Comparison of ENCODE assay signal across 9 mouse cellular contexts in the genomic region with DNA sequence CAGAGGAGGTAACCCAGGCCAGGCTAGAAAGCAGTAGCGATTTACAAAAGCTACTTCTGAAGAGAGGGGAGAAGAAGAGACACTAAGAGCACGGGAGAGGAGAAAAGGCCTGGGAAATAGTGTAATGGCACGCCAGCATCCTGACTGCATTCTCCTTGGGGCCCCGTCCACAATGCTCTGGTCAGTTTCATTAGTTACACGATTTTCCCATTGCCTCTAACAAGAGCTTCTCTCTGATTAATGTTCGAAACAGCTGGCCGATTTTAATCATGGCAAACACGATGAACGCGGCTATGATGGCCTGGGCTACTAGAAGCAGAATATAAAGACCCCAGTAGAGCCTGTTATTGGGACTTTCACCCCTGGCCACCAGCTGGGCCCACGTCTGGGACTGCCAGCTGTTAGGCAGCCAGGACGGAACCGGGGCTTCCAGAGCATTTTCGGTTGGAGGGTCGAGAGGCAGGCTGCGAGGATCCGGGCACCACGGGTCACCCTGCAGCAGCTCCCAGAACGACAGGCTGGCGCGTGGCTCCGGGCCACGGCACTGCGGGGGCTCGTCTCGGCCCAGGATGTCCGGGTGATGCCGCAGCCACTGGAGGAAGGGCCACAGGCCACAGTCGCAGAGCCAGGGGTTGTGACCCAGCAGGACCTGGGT. TPM values are rescaled to one million over a fixed set of nuclear protein-coding genes. Genes with fewer than 3 reads are reported as not detected.
DNase-seq lines count a peak whose midpoint lies in the region; ATAC-seq and TF ChIP-seq lines count a peak whose summit lies in the region.
"Had no signal": no experiment of that assay in that cellular context is flagged by ENCODE, and none has a peak within 500 bp of the region (broad histone marks: within the 10 kb centered on the region; RNA-seq: fewer than 3 reads in every experiment).

No protein-coding gene starts in this region.

- peak; percentile 78 for DNase-seq in heart, adult 11 months
- no peak for DNase-seq in heart, adult 8-10 months (ENCODE audit: low spot score)
- DNase-seq in forebrain, postnatal 0 days, result peak; percentile 24
- no peak for DNase-seq in limb, embryonic 14.5 days (ENCODE audit: low spot score)
- DNase-seq in natural killer cell, adult 2 months (ENCODE audit: low spot score in 2 of 2), result no peak

- H3K27ac ChIP-seq in bone marrow, adult 2 months (ENCODE audit: control insufficient read depth, insufficient read depth, low read depth, low read length, poor library complexity), result no peak overlapping the region
- no peak overlapping the region for H3K27ac ChIP-seq in forebrain, postnatal 0 days (ENCODE audit: low read depth, low read length)
- no peak overlapping the region for H3K27ac ChIP-seq in limb, embryonic 14.5 days (replicated peaks; ENCODE audit: low read depth, low read length)
- H3K27ac ChIP-seq in neural tube, embryonic 13.5 days (replicated peaks), result no peak overlapping the region

- peaks cover 5% of the 10 kb centered on the region for H3K4me1 ChIP-seq in bone marrow, adult 2 months (ENCODE audit: control insufficient read depth, insufficient read depth, low read length)
- H3K4me1 ChIP-seq in forebrain, postnatal 0 days (ENCODE audit: insufficient read depth), result 0 out of 2 replicates have a peak, but pooled peaks cover 7% of the 10 kb centered on the region
- peaks cover 15% of the 10 kb centered on the region for H3K4me1 ChIP-seq in limb, embryonic 14.5 days (ENCODE audit: control insufficient read depth, insufficient read depth, low read length)
- peaks cover 23% of the 10 kb centered on the region for H3K4me1 ChIP-seq in neural tube, embryonic 13.5 days (replicated peaks)

- no peak for TF ChIP-seq CTCF in bone marrow, adult 2 months (IDR thresholded peaks at IDR 0.05; ENCODE audit: control insufficient read depth, insufficient read depth, low read length)
- TF ChIP-seq CTCF in forebrain, postnatal 0 days (IDR thresholded peaks at IDR 0.05; ENCODE audit: low read depth), result no peak

- no peak for TF ChIP-seq POLR2A in bone marrow, adult 2 months (IDR thresholded peaks at IDR 0.05; ENCODE audit: borderline replicate concordance, control insufficient read depth, low read depth, low read length)
- no peak for TF ChIP-seq POLR2A in limb, embryonic 14.5 days (IDR thresholded peaks at IDR 0.05; ENCODE audit: borderline replicate concordance, extremely low read depth, insufficient read depth, insufficient read length)

- no peaks in the 10 kb centered on the region for H3K9me3 ChIP-seq in forebrain, postnatal 0 days (ENCODE audit: low read length)
- no peaks in the 10 kb centered on the region for H3K9me3 ChIP-seq in limb, embryonic 14.5 days (ENCODE audit: control insufficient read depth, low read length)
- no peaks in the 10 kb centered on the region for H3K9me3 ChIP-seq in neural tube, embryonic 13.5 days

- H3K4me2 ChIP-seq in forebrain, postnatal 0 days (ENCODE audit: low read depth), result peak overlapping the region; percentile 91
- peak overlapping the region; percentile 98 for H3K4me2 ChIP-seq in limb, embryonic 14.5 days (replicated peaks; ENCODE audit: low read depth, low read length, severe bottlenecking)
- H3K4me2 ChIP-seq in neural tube, embryonic 13.5 days, result peak overlapping the region; percentile 96

- peak overlapping the region; percentile 59 for H3K4me3 ChIP-seq in bone marrow, adult 2 months (replicated peaks; ENCODE audit: control insufficient read depth, low read depth, low read length)
- H3K4me3 ChIP-seq in forebrain, postnatal 0 days (ENCODE audit: low read depth, low read length), result peak overlapping the region; percentile 57
- peak overlapping the region; percentile 56 for H3K4me3 ChIP-seq in limb, embryonic 14.5 days (replicated peaks; ENCODE audit: low read length)
- H3K4me3 ChIP-seq in neural tube, embryonic 13.5 days, result peak overlapping the region; percentile 57

- peak overlapping the region; percentile 62 for H3K9ac ChIP-seq in forebrain, postnatal 0 days
- peak overlapping the region; percentile 55 for H3K9ac ChIP-seq in limb, embryonic 14.5 days (ENCODE audit: low read depth, low read length, severe bottlenecking)
- H3K9ac ChIP-seq in neural tube, embryonic 13.5 days, result peak overlapping the region; percentile 70

- H3K27me3 ChIP-seq in forebrain, postnatal 0 days (ENCODE audit: insufficient read depth, low read length), result peaks cover 6% of the 10 kb centered on the region
- H3K27me3 ChIP-seq in limb, embryonic 14.5 days (ENCODE audit: control insufficient read depth, insufficient read depth, low read length), result peaks cover 44% of the 10 kb centered on the region
- peaks cover 74% of the 10 kb centered on the region for H3K27me3 ChIP-seq in neural tube, embryonic 13.5 days

- 0 out of 2 replicates have a peak, but pooled peaks have one; percentile 10 for ATAC-seq in forebrain, postnatal 0 days
- ATAC-seq in limb, embryonic 14.5 days (ENCODE audit: low FRiP score, low read depth), result no peak
- ATAC-seq in neural tube, embryonic 13.5 days (ENCODE audit: low read depth), result peak; percentile 44; the same call in 1 of the 2 replicates
- ATAC-seq in megakaryocyte-erythroid progenitor cell, adult 5-6 weeks (replicated peaks; ENCODE audit: low FRiP score, low TSS enrichment, poor library complexity, severe bottlenecking), result no peak

- WGBS in bone marrow, adult 2 months, result 24% methylated on average over 29 of the region's 29 CpGs
- WGBS in forebrain, postnatal 0 days, result 14% methylated on average over 29 of the region's 29 CpGs
- WGBS in limb, embryonic 14.5 days, result 20% methylated on average over 27 of the region's 29 CpGs
- 9% methylated on average over 29 of the region's 29 CpGs for WGBS in neural tube, embryonic 13.5 days

- H3K36me3 ChIP-seq in forebrain, postnatal 0 days (ENCODE audit: insufficient read depth), result no peaks in the 10 kb centered on the region
- H3K36me3 ChIP-seq in limb, embryonic 14.5 days (ENCODE audit: control insufficient read depth, insufficient read depth, low read length), result no peaks in the 10 kb centered on the region
- no peaks in the 10 kb centered on the region for H3K36me3 ChIP-seq in neural tube, embryonic 13.5 days

RNA-seq across cellular contexts. Expression of gene Gp5, which starts 2.5 kb away (rescaled TPM):
- under 1 TPM; 0.19 to 0.83 (median 0.41) TPM for total RNA-seq in heart, adult 8-10 months (2022)
- polyA plus RNA-seq in bone marrow, adult 2 months (2011; ENCODE audit: insufficient read depth, insufficient read length, low replicate concordance, missing spikeins), result 51.9 and 84.2 TPM in 2 replicates
- total RNA-seq in forebrain, postnatal 0 days (2014; rRNA removed), result 0.24 and 0.54 TPM in 2 replicates
- 0.43 and 0.82 TPM in 2 replicates for polyA plus RNA-seq in forebrain, postnatal 0 days (2015; fragmentation: Nextera tagmentation; extraction: Ambion mirVana)
- polyA plus RNA-seq in limb, embryonic 14.5 days (2012; rRNA removed), result 0.72 and 1.3 TPM in 2 replicates
- polyA plus RNA-seq in limb, embryonic 14.5 days (2014; fragmentation: Nextera tagmentation; extraction: Ambion mirVana), result 0.58 and 0.67 TPM in 2 replicates
- polyA plus RNA-seq in neural tube, embryonic 13.5 days (2015; fragmentation: Nextera tagmentation; extraction: Ambion mirVana), result 0.42 and 0.70 TPM in 2 replicates
- 9.4 and 13.1 TPM in 2 replicates for total RNA-seq in megakaryocyte-erythroid progenitor cell, adult 5-6 weeks (2014; fragmentation: Nextera tagmentation)
- total RNA-seq in megakaryocyte-erythroid progenitor cell, adult 5-6 weeks (2017), result 14.5 and 17.1 TPM in 2 replicates

RNA-seq across cellular contexts. Expression of gene Lrrc15, which starts 25.0 kb away (rescaled TPM):
- total RNA-seq in heart, adult 8-10 months (2022), result under 1 TPM in 3 of 4 experiments, not detected in 1; 0.06 to 0.41 (median 0.19) TPM
- polyA plus RNA-seq in bone marrow, adult 2 months (2011; ENCODE audit: insufficient read depth, insufficient read length, low replicate concordance, missing spikeins), result 0.47 TPM in 1 of 2 replicates, not detected in the other
- total RNA-seq in forebrain, postnatal 0 days (2014; rRNA removed), result 0.15 and 0.48 TPM in 2 replicates
- 0.04 and 0.12 TPM in 2 replicates for polyA plus RNA-seq in forebrain, postnatal 0 days (2015; fragmentation: Nextera tagmentation; extraction: Ambion mirVana)
- polyA plus RNA-seq in limb, embryonic 14.5 days (2012; rRNA removed), result 1.4 and 1.6 TPM in 2 replicates
- polyA plus RNA-seq in limb, embryonic 14.5 days (2014; fragmentation: Nextera tagmentation; extraction: Ambion mirVana), result 1.8 and 1.9 TPM in 2 replicates
- polyA plus RNA-seq in neural tube, embryonic 13.5 days (2015; fragmentation: Nextera tagmentation; extraction: Ambion mirVana), result 0.46 and 0.47 TPM in 2 replicates
- total RNA-seq in megakaryocyte-erythroid progenitor cell, adult 5-6 weeks (2014; fragmentation: Nextera tagmentation), result not detected in 2 replicates
- not detected in 2 replicates for total RNA-seq in megakaryocyte-erythroid progenitor cell, adult 5-6 weeks (2017)
- total RNA-seq: hematopoietic stem cell, adult 5-6 weeks had no signal

RNA-seq across cellular contexts. Expression of gene Cpn2, which starts 40.8 kb away (rescaled TPM):
- total RNA-seq in heart, adult 8-10 months (2022), result under 1 TPM in 2 of 4 experiments, not detected in 2; 0.17 to 0.22 TPM
- polyA plus RNA-seq in bone marrow, adult 2 months (2011; ENCODE audit: insufficient read depth, insufficient read length, low replicate concordance, missing spikeins), result 0.22 TPM in 1 of 2 replicates, not detected in the other
- not detected in 2 replicates for total RNA-seq in forebrain, postnatal 0 days (2014; rRNA removed)
- not detected in 2 replicates for polyA plus RNA-seq in forebrain, postnatal 0 days (2015; fragmentation: Nextera tagmentation; extraction: Ambion mirVana)
- not detected in 2 replicates for polyA plus RNA-seq in limb, embryonic 14.5 days (2012; rRNA removed)
- not detected in 2 replicates for polyA plus RNA-seq in limb, embryonic 14.5 days (2014; fragmentation: Nextera tagmentation; extraction: Ambion mirVana)
- not detected in 2 replicates for polyA plus RNA-seq in neural tube, embryonic 13.5 days (2015; fragmentation: Nextera tagmentation; extraction: Ambion mirVana)
- not detected in 2 replicates for total RNA-seq in megakaryocyte-erythroid progenitor cell, adult 5-6 weeks (2014; fragmentation: Nextera tagmentation)
- not detected in 2 replicates for total RNA-seq in megakaryocyte-erythroid progenitor cell, adult 5-6 weeks (2017)
- total RNA-seq: hematopoietic stem cell, adult 5-6 weeks had no signal

Comparison
In these comparisons a context has a peak if more than half of its experiments do, and no peak if none do; other contexts are left out.
1. DNase-seq: peak in heart, adult 11 months (single experiment) and forebrain, postnatal 0 days (single experiment); none in heart, adult 8-10 months (single experiment), limb, embryonic 14.5 days (single experiment) and natural killer cell, adult 2 months (0 of 2).
2. ATAC-seq: peak in forebrain, postnatal 0 days (single experiment) and neural tube, embryonic 13.5 days (single experiment); none in limb, embryonic 14.5 days (single experiment) and megakaryocyte-erythroid progenitor cell, adult 5-6 weeks (single experiment).
3. RNA of gene Gp5, which starts 2.5 kb away (polyA plus RNA-seq): 51.9 to 84.2 TPM in bone marrow, adult 2 months; 0.43 to 0.82 TPM in forebrain, postnatal 0 days, 0.58 to 1.3 TPM in limb, embryonic 14.5 days and 0.42 to 0.70 TPM in neural tube, embryonic 13.5 days; every median in the first group is over 10 times any median in the second.
4. Peak in every context shown above with its lines, with median percentiles within 50 percentile points of each other: H3K4me3 ChIP-seq, H3K4me2 ChIP-seq and H3K9ac ChIP-seq.